Mouse (Mus musculus) liver, embryonic 15.5 days (tissue): ENCODE measurements around the gene Dnal4. TPM values are rescaled to one million over a fixed set of nuclear protein-coding genes. Genes with fewer than 3 reads are reported as not detected.

Experiments
- ATAC-seq: fragments of 200-750 bp; cut with Nextera tagmentation; 2 replicates; pipeline ENCODE4 v1.8.0; 2017; ENCODE audit warnings: moderate number of reproducible peaks, mild to moderate bottlenecking, moderate library complexity; ENCODE audit not compliant: insufficient read depth
- H3K27ac ChIP-seq: fragments of 300-500 bp; sonication (generic); replicated peaks from 2 replicates; pipeline ENCODE4 v1.5.1; 2015; ENCODE audit warnings: mild to moderate bottlenecking, inconsistent platforms
- H3K27me3 ChIP-seq: fragments of 300-500 bp; sonication (generic); 2 replicates; pipeline ENCODE4 v1.6.1; 2015; ENCODE audit warnings: mild to moderate bottlenecking, inconsistent platforms
- H3K36me3 ChIP-seq: fragments of 300-500 bp; sonication (generic); replicated peaks from 2 replicates; pipeline ENCODE4 v1.6.1; 2015; ENCODE audit warnings: moderate library complexity, mild to moderate bottlenecking, inconsistent platforms
- H3K4me1 ChIP-seq: fragments of 300-500 bp; sonication (generic); replicated peaks from 2 replicates; pipeline ENCODE4 v1.6.1; 2015; ENCODE audit warnings: inconsistent platforms
- H3K4me2 ChIP-seq: fragments of 300-500 bp; sonication (generic); 2 replicates; pipeline ENCODE4 v1.6.1; 2015; ENCODE audit warnings: moderate library complexity, mild to moderate bottlenecking, inconsistent platforms
- H3K4me3 ChIP-seq: fragments of 300-500 bp; sonication (generic); replicated peaks from 2 replicates; pipeline ENCODE4 v1.5.1; 2015; ENCODE audit warnings: mild to moderate bottlenecking, inconsistent platforms
- H3K9ac ChIP-seq: fragments of 300-500 bp; sonication (generic); 2 replicates; pipeline ENCODE4 v1.6.1; 2015; ENCODE audit warnings: moderate library complexity, mild to moderate bottlenecking, inconsistent platforms
- H3K9me3 ChIP-seq: fragments of 300-500 bp; sonication (generic); replicated peaks from 2 replicates; pipeline ENCODE4 v1.6.1; 2016; ENCODE audit warnings: inconsistent platforms
- WGBS: fragments of 180-500 bp; shearing (Covaris S2); methylation state at CpG from one replicate; pipeline ENCODE4 v1.1.7; 2015; ENCODE audit warnings: mixed read lengths; ENCODE audit not compliant: insufficient replicate concordance; 5-methylcytosine and 5-hydroxymethylcytosine counted together
- polyA plus RNA-seq: library from polyadenylated mRNA; unstranded; fragments of >200 nt; fragmentation: Nextera tagmentation; extraction: Ambion mirVana; gene quantifications from 2 replicates; pipeline ENCODE4 v1.2.1, GENCODE M21; 2015

Dnal4 gene
- polyA plus RNA-seq, 1 experiment from 2014 or later: 7.7 TPM

DNA sequence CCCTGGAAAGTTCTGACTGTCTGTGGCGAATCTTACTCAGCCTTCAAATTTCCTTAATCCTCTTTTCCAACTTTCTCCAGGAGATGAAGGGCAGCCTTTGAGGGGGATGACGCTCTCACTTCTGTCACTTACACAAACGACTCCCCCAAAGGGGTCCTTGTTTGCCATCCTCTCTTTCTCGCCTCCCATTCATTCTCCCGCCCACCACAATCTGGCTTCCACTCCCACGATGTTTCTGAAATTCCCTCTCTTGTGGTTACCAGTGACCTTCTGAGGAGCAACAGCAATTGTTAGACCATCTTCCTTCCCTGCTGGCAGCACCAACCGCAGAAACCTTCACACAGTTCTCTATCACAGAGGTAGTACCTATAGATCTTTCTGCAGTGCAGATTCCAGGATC is 2.0 kb downstream of the Dnal4 start:
- Histone ChIP-seq H3K4me3 (no peak overlapping the region), H3K4me1 (peaks cover 23% of the 10 kb centered on the region), H3K4me2 (no peak overlapping the region), H3K9me3 (no peaks in the 10 kb centered on the region), H3K27ac (no peak overlapping the region), H3K9ac (no peak overlapping the region), H3K27me3 (0 out of 2 replicates have a peak, but pooled peaks cover 10% of the 10 kb centered on the region), H3K36me3 (no peaks in the 10 kb centered on the region)
- no peak for ATAC-seq
- WGBS: 52% methylated on average over 7 of the region's 7 CpGs

DNA sequence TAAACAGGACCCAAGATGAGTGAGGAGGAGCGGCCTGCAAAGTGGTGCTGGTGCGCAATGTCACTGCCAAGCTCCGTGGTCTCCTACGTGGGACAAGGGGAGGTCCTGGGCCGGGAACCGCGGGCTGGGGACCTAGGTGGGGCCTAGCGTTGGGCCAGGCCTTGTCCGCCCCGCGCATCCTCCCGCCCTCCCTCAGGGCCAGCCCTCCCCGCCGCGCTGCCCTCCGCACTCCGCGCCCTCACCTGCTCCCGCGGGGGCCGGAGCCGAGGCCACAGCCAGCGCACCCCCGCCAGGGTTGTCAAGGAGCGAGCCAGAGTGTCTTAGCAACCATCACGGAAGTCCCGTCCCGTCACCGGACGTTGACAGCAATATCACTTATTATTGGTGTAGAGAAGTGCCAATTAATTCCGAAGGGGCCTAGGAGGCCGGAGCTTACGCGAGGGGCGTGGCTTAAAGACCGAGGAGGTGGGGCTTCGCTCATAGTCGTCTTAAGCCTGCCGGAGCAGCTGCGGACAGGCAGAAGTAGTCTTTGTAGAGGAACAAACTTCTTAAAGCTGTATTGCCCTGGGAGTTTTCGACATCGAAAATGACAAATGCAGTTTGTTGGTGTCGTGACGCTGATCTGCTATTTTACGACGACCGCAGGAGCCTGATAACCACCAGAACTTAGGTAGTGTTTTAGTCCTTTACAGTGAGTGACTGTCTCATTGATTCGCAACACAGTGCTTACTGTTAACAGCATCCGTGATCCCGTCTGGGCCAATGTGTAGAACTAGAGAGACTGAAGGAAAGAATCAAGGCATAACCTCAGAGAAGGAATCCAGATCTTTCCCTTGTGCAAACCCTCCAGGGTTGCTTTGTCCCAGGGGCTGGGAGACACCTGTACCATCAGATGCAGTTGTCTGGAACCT is 3.3 kb downstream of the Dnal4 start:
- Histone ChIP-seq H3K27me3 (0 out of 2 replicates have a peak, but pooled peaks cover 10% of the 10 kb centered on the region), H3K4me3 (peak overlapping the region; percentile 82), H3K9me3 (no peaks in the 10 kb centered on the region), H3K4me1 (peaks cover 23% of the 10 kb centered on the region), H3K36me3 (no peaks in the 10 kb centered on the region), H3K27ac (peak overlapping the region; percentile 51), H3K4me2 (peak overlapping the region; percentile 94), H3K9ac (peak overlapping the region; percentile 69)
- WGBS: 1% methylated on average over 50 of the region's 50 CpGs
- ATAC-seq: peak; percentile 100

DNA sequence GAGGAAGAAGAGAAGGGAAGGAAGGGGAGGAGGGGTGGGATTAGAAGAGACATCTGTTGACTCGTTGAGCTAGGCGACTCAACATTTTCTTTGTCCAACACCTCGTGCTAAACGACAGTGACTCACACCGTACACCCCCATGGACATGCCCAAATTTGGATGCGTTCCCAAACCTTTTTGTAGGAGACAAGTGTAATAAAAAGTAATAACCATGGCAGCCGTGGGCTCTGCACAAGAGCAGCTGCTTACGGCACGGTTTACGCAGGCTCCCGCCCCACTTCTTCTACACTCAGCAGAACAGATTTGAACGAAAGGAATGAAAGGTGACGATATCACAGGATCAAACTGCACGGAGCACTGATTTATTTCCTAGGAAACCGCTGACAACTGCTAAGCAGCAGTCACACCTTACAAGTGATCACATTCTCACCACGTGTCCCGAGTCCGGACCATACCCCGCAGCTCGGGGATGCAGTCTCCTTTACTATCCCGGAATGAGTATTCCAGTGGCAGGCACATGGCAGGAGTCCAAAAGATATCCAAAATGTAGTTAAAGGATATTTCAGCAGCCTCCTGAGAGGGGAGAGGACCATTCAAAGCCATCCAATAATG is 6.9 kb downstream of the Dnal4 start:
- H3K36me3 ChIP-seq: no peaks in the 10 kb centered on the region
- no peak overlapping the region for H3K9ac ChIP-seq
- H3K4me2 ChIP-seq: no peak overlapping the region
- H3K27me3 ChIP-seq: 0 out of 2 replicates have a peak, but pooled peaks cover 3% of the 10 kb centered on the region
- ATAC-seq: no peak
- H3K4me1 ChIP-seq: peaks cover 23% of the 10 kb centered on the region
- no peak overlapping the region for H3K4me3 ChIP-seq
- no peaks in the 10 kb centered on the region for H3K9me3 ChIP-seq
- 73% methylated on average over 21 of the region's 21 CpGs for WGBS
- no peak overlapping the region for H3K27ac ChIP-seq

DNA sequence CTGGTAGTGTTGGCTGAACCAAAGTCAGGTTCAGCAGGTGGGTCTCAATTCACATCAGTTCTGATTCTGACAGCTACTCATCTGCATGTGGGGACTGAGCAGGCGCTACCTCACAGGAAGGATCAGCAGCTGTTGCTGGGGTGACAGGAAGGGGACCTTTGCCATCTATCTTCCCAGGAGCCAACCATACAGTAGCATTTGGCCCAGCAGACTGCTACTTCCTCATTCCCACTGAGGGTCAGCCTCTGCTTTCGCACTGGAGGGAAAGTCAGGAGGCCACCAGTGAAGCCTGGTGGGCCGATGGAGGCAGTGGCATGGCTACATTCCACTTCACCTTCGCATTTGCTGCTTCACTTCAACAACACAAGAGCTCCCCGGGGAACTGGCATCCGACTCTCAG is 9.3 kb downstream of the Dnal4 start:
- H3K36me3 ChIP-seq: no peaks in the 10 kb centered on the region
- H3K4me2 ChIP-seq: no peak overlapping the region
- H3K9ac ChIP-seq: no peak overlapping the region
- H3K27ac ChIP-seq: no peak overlapping the region
- ATAC-seq: no peak
- H3K4me3 ChIP-seq: no peak overlapping the region
- H3K27me3 ChIP-seq: no peaks in the 10 kb centered on the region
- H3K9me3 ChIP-seq: no peaks in the 10 kb centered on the region
- 31% methylated on average over 6 of the region's 6 CpGs for WGBS
- H3K4me1 ChIP-seq: peaks cover 6% of the 10 kb centered on the region

DNA sequence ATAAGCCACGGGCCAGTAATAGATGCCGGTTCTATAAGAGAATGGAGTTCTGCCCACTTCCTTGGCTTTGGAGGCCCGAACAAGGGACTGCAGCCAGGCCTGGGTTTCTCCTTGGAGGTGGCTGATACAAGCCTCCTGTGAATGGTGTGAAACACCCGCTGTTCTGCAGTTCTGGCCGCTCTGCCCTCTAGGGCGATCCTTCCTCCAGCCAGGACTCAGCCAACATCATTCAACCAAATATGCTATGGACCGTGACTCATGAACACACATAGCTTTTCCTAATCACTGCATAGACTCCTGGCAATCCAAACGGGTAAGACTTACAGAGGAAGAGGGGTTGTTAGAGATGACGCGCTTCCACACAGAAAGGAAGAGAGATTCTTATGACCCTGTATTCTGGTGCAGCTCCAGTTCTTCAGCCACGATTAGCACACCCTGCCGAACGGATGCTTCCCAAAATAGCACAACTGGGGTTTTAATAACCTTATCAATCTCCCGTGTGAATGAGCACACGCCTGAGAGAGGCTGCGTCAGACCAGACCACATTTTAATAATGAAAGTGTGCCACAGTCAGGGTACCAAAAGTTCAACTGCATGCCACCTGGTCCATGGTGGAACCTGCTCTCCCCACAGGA is 10.2 kb downstream of the Dnal4 start:
- Histone ChIP-seq H3K4me3 (no peak overlapping the region), H3K27me3 (no peaks in the 10 kb centered on the region), H3K9ac (no peak overlapping the region), H3K4me1 (no peaks in the 10 kb centered on the region; the same call in 1 of the 2 replicates), H3K4me2 (no peak overlapping the region), H3K36me3 (no peaks in the 10 kb centered on the region), H3K27ac (no peak overlapping the region), H3K9me3 (no peaks in the 10 kb centered on the region)
- 56% methylated on average over 16 of the region's 16 CpGs for WGBS
- ATAC-seq: no peak

DNA sequence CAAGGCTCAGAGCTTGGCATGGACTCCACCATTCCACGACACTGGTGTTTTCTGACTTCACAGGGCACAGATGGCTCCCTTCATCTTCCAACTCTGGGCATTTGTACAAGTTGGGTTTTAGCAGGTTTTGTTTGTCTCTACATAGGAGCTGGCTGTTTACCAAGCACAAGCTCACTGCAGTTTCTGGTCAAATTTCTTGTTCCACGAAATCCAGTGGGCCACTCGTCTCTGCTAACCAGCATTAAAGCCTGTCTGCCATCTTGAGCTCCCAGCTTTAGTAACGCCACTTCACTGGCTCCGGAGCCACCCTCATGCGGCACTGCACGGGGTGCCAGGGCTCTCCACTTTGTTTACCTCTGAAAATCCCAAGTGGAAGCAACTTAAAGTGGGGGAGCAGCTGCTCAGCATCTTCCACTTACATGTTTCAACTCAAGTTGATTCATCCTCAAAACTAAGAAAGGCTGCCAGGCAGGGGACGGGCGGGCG is 11.0 kb downstream of the Dnal4 start:
- no peaks in the 10 kb centered on the region; the same call in 1 of the 2 replicates for H3K4me1 ChIP-seq
- 73% methylated on average over 10 of the region's 10 CpGs for WGBS
- no peak for ATAC-seq

DNA sequence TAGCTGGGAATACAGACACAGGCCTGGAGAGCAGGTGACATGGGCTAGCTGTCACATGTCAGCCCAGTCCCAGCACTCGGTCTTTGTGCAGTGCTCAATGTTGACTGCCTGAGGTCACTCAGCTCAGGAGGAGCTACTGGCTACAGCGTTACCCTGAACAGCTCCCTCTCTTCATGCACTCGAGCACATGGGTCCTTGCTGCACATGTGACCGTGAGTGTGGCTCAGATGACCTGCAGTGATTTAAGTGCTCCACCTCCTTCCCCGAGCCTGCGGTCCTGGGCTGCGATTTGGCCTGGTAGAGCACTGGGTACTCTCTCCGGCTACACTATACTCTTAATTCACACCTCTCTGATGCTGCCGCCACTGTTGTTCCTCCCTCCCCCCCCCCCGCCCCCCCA is 11.5 kb downstream of the Dnal4 start:
- H3K9me3 ChIP-seq: no peaks in the 10 kb centered on the region
- no peak overlapping the region for H3K4me2 ChIP-seq
- no peak overlapping the region for H3K27ac ChIP-seq
- no peaks in the 10 kb centered on the region for H3K36me3 ChIP-seq
- ATAC-seq: no peak
- H3K9ac ChIP-seq: no peak overlapping the region
- H3K4me3 ChIP-seq: no peak overlapping the region
- no peaks in the 10 kb centered on the region for H3K27me3 ChIP-seq
- no peaks in the 10 kb centered on the region; the same call in 1 of the 2 replicates for H3K4me1 ChIP-seq
- 59% methylated on average over 10 of the region's 10 CpGs for WGBS

More for the DNA sequence above, 11.0 kb downstream of the Dnal4 start:
- Histone ChIP-seq H3K9ac (no peak overlapping the region), H3K4me3 (no peak overlapping the region), H3K9me3 (no peaks in the 10 kb centered on the region), H3K27ac (no peak overlapping the region), H3K36me3 (no peaks in the 10 kb centered on the region), H3K4me2 (no peak overlapping the region), H3K27me3 (no peaks in the 10 kb centered on the region)

DNA sequence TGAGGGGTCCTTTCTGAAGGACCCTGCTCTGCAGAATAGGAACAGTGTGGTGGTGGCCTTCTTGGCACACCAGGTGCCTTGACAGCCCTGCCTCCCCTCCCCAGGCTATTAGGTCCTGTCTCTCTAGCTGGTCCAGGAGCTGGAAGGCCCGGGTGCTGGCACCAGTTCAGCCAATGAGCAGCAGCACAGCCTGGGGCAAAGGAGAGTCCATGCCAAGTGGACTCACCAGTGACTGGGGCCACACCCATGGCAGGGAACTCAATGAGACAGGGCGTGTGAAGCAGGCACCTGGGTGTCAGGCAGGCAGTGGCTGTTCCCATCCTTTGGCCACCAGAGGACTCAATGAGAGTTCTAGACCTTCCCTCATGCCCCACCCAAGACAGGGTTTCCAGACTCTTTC is 12.3 kb downstream of the Dnal4 start:
- H3K9ac ChIP-seq: no peak overlapping the region
- no peaks in the 10 kb centered on the region; the same call in 1 of the 2 replicates for H3K4me1 ChIP-seq
- ATAC-seq: no peak
- H3K27ac ChIP-seq: no peak overlapping the region
- no peaks in the 10 kb centered on the region for H3K27me3 ChIP-seq
- H3K4me2 ChIP-seq: no peak overlapping the region
- H3K9me3 ChIP-seq: no peaks in the 10 kb centered on the region
- 55% methylated on average over 2 of the region's 2 CpGs for WGBS
- no peaks in the 10 kb centered on the region for H3K36me3 ChIP-seq
- H3K4me3 ChIP-seq: no peak overlapping the region

DNA sequence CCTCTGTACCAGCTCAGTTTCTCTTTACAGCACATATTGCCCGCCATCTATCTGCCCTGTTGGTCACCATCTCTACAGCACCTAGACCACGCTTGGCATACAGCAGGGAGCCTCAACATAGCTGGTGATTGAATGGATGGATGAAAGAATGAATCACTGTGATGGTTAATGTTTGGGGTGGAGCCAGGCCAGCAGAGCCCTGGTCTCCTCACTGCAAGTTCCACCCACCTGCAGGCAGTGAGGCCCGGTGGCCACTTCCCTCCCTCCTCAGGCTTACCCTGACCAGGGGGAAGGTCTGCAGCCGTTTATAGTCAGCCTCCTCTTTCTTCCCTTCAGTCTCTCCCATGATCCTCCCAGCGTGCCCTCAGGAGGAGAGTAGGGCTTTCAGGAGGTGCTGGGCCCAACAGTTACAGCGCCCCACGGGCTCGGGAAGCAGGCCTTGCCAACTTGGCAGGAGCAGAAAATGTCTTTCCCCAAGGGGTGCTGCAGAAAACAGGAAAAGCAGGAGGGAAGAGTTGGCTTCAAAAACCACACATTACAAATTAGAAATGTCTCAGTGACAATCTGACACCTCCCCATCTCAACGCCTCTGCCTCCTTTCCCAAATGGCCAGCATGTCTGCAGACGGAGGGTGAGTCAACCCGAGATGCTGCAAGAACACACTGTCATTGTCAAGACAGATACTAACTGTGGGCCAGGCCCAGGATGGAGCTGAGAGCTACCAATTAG is 12.9 kb downstream of the Dnal4 start:
- Histone ChIP-seq H3K4me1 (no peaks in the 10 kb centered on the region; the same call in 1 of the 2 replicates), H3K27ac (no peak overlapping the region), H3K9me3 (no peaks in the 10 kb centered on the region), H3K27me3 (no peaks in the 10 kb centered on the region), H3K4me2 (no peak overlapping the region), H3K9ac (no peak overlapping the region), H3K36me3 (no peaks in the 10 kb centered on the region), H3K4me3 (no peak overlapping the region)
- ATAC-seq: no peak
- 69% methylated on average over 11 of the region's 11 CpGs for WGBS

DNA sequence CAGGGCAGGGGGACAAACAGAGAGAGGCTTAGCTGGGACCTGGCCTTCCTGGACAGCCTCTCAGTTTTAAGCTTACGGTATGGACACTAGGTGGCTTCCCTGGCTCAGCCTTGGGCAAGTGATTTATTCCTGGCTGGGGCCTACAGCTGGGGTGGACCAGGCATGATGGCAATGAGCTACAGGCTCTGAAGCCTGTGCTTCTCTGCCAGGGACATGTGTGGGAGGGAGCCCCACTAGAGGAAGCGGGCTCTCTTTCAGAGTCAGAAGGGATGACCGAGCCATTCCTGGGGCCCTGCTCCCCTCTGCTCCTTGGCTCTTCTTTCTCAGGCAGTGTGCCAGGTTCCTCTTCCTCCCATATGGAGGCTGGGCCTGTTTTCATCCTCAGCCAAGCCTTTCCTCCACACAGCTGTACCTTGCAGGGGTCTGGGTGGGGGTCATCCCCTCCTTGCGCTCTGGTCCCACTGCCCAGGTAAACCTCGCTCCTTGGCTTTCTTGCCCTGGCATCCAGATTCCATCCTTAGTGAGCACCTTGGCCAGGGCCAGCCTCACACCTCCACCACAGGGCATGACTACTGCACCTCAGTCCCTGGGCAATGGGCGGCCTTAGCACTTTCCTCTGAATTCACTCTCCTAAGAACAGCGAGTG is 13.9 kb downstream of the Dnal4 start:
- Histone ChIP-seq H3K36me3 (no peaks in the 10 kb centered on the region), H3K27ac (no peak overlapping the region), H3K9me3 (no peaks in the 10 kb centered on the region), H3K4me3 (no peak overlapping the region), H3K4me2 (no peak overlapping the region), H3K27me3 (no peaks in the 10 kb centered on the region), H3K9ac (no peak overlapping the region), H3K4me1 (no peaks in the 10 kb centered on the region; the same call in 1 of the 2 replicates)
- ATAC-seq: no peak
- WGBS: 75% methylated on average over 7 of the region's 7 CpGs
